Mouse (Mus musculus) B cell, adult 2 months (primary cell): ENCODE data around the gene Trim31.
A peak's percentile ranks its signal among the peaks of the same experiment; 100 is the strongest.

Source experiments
- DNase-seq, 2 experiments: peaks; one replicate each; pipeline ENCODE4 v3.0.0; 2022

Trim31 gene

DNA sequence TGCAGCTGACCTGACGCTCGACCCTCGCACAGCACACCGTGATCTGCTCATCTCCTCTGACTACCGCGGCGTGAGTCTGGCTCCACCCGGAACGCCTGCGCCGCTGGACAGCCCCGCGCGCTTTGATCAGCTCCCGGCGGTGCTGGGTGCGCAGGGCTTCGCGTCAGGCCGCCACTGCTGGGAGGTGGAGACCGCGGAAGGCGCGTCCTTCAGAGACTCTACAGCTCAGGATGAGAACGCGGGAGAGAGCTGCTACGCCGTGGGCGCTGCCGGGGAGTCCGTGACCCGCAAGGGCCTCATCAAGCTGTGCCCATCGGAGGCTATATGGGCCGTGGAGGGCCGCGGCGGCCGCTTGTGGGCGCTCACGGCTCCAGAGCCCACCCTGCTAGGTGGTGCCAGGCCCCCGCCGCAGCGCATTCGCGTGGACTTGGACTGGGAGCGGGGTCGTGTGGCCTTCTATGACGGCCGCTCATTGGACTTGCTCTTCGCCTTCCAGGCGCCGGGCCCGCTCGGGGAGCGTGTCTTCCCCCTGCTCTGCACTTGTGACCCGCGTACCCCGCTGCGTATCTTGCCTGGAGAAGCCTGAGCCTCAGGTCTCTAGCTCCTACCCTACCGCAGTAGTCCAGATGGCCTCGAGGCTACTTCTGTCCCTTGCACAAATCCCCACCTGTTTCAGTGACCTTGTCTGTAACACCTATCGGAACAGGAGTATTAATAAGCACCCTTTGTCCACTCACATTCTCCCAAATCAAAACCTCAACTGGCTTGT is 49.3 kb downstream of the Trim31 start:
- peak; percentile 36 to 37 for DNase-seq

DNA sequence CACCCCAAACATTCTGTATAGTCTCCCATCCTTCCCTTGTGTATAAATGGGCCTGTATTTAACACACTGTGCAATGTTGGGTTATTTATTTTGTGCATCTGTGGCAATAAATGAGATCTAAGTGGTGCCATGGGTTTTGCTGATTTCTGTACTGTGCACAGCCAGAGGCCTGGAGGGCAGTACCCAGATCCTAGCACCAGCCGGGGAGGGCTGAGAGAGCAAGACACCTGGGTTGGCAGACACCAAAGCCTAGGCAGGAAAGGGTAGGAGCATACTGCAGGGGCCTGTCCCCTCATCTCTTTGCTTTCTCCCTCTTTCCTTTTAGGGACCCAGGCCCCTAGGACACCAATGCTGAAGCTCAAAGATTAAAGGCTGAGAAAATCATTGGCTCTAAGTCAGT is 50.4 kb downstream of the Trim31 start:
- DNase-seq, result no peak

DNA sequence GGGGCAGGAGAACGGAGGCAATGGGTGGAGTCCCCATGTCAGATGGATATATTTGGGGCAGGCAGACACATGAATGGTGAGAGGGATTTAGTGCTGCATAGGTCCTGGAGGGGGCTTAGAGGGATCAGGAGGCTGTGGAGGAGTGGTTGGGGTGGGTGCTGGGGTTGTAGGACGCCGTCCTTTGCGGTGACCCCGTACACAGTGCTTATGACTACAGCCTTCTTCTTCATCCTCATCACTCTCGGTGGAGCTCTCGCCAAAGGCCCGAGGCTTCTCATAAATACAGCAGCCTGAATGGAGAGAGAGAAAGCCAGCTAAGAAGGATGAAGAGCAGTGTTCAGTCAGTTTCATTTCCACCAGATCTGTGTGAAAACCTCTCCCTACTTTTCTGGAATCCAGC is 51.3 kb downstream of the Trim31 start:
- no peak for DNase-seq

DNA sequence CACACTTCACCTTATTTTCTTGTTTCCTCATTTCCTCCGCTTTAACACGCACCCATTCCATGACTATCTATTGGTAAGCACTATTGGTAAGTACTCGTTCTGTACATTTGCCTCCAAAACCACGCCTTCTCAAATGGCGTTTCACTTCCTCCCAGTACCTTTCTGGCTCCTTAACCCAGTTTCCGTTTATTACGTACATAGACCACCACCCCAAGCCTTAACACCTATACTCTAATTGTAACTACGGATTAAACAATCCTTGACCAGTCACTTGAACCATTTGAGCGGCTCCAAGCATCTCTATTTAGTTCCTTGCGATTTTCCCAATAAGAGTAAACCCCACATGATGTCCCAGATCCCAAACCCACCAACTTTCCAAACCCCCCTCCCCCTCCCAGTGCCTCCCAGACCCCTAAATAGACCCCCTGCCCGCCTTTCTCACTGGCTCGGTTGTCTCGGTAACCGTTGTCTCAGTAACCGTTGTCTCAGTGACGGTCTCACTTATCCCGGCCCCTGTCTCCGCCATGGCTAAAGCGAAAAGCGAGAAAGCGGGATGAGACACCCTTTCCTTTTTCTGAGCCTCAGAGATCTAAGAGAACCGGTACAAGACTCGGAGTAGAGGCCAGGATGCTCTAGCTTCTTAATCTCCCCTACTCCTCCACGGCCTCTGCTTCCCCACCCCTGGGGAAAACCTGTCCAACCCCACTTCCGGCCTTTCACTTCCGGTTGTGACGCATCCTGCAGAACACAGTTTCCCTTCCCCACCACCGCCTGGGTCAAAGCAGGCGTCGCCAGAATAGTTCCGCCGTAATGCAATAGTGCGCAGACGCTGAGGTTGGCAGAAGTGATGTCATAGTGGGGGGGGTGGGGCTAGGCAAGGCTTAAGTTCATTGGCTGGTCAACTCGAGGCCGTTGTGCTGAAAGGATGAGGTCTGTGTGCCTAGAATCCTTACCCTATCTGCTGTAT is 53.3 kb downstream of the Trim31 start, which contains the start of gene Ppp1r11:
TSS of gene Ppp1r11 (minus strand) at position 761 of the 967 bp plus-strand sequence.
- DNase-seq, result peak; percentile 97

DNA sequence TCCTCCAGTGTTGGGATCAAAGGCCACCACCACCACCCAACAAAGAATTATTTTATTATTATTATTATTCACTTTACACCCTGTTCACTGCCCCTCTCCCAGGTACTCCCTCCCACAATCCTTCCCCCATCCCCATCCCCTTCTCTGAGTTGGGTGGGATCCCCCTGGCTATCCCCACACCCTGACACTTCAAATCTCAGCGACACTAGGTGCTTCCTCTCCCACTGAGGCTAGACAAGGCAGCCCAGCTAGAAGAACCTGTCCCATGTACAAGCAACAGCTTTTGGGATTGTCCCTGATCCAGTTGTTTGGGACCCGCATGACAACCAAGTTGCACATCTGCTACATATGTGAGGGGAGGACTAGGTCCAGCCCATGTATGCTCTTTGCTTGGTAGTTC is 54.7 kb downstream of the Trim31 start:
- DNase-seq, result no peak

DNA sequence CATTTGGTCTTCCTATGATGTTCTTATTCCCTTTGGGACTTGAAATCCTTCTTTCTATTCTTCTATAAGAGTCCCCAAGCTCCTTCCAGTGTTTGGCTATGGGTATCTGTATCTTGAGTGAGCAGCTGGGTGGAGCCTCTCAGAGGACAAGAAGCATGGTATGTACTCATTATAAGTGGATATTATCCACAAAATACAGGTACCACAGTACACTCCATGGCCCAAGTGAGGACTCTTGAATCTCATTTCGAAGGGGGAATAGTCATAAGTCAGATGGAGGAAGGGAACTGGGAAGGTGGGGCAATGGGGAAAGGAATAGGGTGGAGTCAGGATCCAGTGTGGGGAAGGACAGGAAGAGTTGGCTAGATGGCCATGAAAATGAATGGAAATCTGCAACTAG is 55.1 kb downstream of the Trim31 start:
- DNase-seq, result no peak

DNA sequence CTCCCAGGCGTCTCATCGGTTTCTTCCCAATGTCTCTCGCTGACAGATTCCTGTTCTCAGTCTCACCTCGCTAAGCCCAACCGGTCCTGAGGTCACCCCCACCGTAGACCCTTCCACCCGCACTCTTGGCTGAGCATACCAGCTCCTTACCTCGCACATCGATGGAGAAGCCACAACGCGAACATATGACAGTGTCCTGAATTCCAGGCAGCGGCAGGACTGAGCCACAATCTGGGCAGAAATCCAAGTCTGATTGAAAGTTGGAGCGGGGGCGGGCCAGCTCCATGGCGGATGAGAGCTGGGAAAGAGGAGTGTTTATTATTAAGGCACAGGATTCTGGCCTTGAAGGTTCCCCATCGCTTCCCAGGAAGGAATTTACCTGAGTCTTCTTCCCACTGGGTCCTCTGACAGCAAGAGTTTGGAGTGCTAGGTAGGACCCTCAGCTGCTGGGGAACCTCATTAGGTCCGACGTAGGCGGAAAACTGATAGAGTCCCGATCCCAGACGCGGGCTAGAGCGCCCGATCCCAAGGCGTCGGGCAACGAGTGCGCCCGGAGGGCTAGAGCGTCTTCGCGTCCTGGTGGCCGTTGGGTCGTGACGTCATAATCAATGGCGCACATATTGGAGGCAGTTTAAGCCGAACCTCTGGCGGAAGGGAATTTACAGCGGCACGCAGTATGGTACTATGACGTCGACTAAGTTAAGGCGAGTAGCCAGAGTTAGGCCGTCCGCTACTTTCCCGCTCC is 60.3 kb downstream of the Trim31 start, which contains the start of the genes Znrd1 and Znrd1as:
TSS of gene Znrd1 (minus strand) at position 561 of the 745 bp plus-strand sequence.
TSS of gene Znrd1as (plus strand) at position 594 of the 745 bp plus-strand sequence.
- peak; percentile 87 to 88 for DNase-seq

DNA sequence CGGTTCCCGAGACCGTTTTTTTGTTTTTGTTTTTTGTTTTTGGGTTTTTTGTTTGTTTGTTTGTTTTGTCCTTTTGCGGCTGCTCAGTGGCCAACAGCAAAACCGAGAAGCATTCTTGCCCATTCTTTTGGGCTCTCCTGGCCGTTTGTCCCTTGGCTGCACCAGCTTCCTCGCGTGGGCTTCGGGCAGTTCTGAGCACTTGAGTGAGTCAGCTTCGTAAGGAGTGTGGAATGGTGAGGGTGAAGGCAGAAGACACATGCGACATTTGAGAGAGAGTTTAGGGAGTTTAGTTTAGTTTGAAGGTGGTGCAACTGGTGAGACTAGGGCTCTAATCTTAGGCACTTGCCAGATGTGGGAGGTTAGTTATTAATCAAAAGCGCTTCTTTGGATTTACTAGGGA is 61.0 kb downstream of the Trim31 start:
- no peak for DNase-seq
